Mouse (Mus musculus) G1E (cell line): ENCODE measurements around the gene Slc9a7. TPM values are rescaled to one million over a fixed set of nuclear protein-coding genes. Genes with fewer than 3 reads are reported as not detected.

Experiments used
- ATAC-seq: 2 replicates; pipeline ENCODE4 v1.8.0; 2016; ENCODE audit warnings: mild to moderate bottlenecking; ENCODE audit not compliant: insufficient number of reproducible peaks, poor library complexity, low FRiP score, severe bottlenecking; ENCODE audit errors: extremely low read depth
- DNase-seq: peaks from one replicate; pipeline ENCODE4 v3.0.0; 2012; ENCODE audit warnings: low spot score
- H3K27me3 ChIP-seq: 2 replicates; pipeline ENCODE4 v1.6.1; 2012; ENCODE audit warnings: mild to moderate bottlenecking, low read length, inconsistent platforms; ENCODE audit not compliant: insufficient read depth
- H3K36me3 ChIP-seq: replicated peaks from 2 replicates; pipeline ENCODE3; 2012; ENCODE audit warnings: mild to moderate bottlenecking, inconsistent platforms
- H3K4me1 ChIP-seq: 2 replicates; pipeline ENCODE4 v1.6.1; 2012; ENCODE audit warnings: low read depth, low read length, inconsistent platforms, mixed read lengths; ENCODE audit not compliant: insufficient read depth
- H3K4me3 ChIP-seq: 2 replicates; pipeline ENCODE4 v1.5.1; 2012; ENCODE audit warnings: low read depth, mild to moderate bottlenecking, inconsistent platforms, low read length, moderate library complexity, mixed read lengths
- H3K9me3 ChIP-seq: replicated peaks from 2 replicates; pipeline ENCODE4 v1.6.1; 2012; ENCODE audit warnings: inconsistent platforms
- CTCF ChIP-seq: IDR thresholded peaks from 2 replicates; pipeline ENCODE4 v1.5.1; 2012; ENCODE audit warnings: low read depth, low read length, inconsistent platforms, mixed read lengths
- GATA1 ChIP-seq: IDR thresholded peaks from 2 replicates; pipeline ENCODE4 v1.6.1; 2012; ENCODE audit warnings: borderline replicate concordance, low read length, inconsistent platforms, mixed read lengths
- GATA2 ChIP-seq: IDR thresholded peaks from 2 replicates; pipeline ENCODE4 v1.6.1; 2012; ENCODE audit warnings: low read depth, low read length, inconsistent platforms, borderline replicate concordance
- POLR2AphosphoS5 ChIP-seq: IDR thresholded peaks from 2 replicates; pipeline ENCODE4 v1.6.1; 2012; ENCODE audit warnings: low read depth, low read length, inconsistent platforms; ENCODE audit not compliant: insufficient replicate concordance
- TAL1 ChIP-seq: conservative IDR thresholded peaks from 2 replicates; pipeline ENCODE4 v1.6.1; 2012; ENCODE audit warnings: low read depth, low read length, inconsistent platforms, mixed read lengths
- polyA plus RNA-seq: library from polyadenylated mRNA; stranded (reverse); fragments of >175 nt; gene quantifications from 2 replicates; pipeline ENCODE4 v1.2.3, GENCODE M21; 2012
- total RNA-seq, 2 experiments: library from RNA; stranded (forward) in 1 of 2; stranded (reverse) in 1 of 2; fragments of 200-1000 nt in 1 of 2; fragments of >200 nt in 1 of 2; fragmentation: Nextera tagmentation in 1 of 2; gene quantifications; 2 replicates each; pipeline ENCODE4 v1.2.3; 2014 to 2017

Slc9a7 gene
- total RNA-seq (2014; fragmentation: Nextera tagmentation) (not detected in 2 replicates), total RNA-seq (2017) (not detected in 2 replicates), polyA plus RNA-seq (not detected in 2 replicates)

GRCm38 (mm10) chrX:20291282-20292039 is at the start of gene Slc9a7:
Slc9a7 (minus strand) TSS chrX:20291807.
- ATAC-seq (no peak), DNase-seq (no peak)

GRCm38 (mm10) chrX:20335722-20336121 is 44.1 kb upstream of the Slc9a7 start:
- H3K4me1 ChIP-seq = no peaks in the 10 kb centered on the region
- no peak for TF ChIP-seq GATA1
- no peak for TF ChIP-seq GATA2
- no peak for TF ChIP-seq CTCF
- no peak for TF ChIP-seq TAL1
- TF ChIP-seq POLR2AphosphoS5 = no peak
- no peaks in the 10 kb centered on the region for H3K36me3 ChIP-seq
- ATAC-seq (no peak), DNase-seq (no peak)
- H3K27me3 ChIP-seq = no peaks in the 10 kb centered on the region
- no peak overlapping the region for H3K4me3 ChIP-seq
- no peaks in the 10 kb centered on the region for H3K9me3 ChIP-seq

More at GRCm38 (mm10) chrX:20291282-20292039, at the start of gene Slc9a7:
- TF ChIP-seq CTCF (no peak), TAL1 (no peak), GATA1 (no peak), GATA2 (no peak), POLR2AphosphoS5 (no peak)
- H3K4me1 ChIP-seq = no peaks in the 10 kb centered on the region
- no peak within 1 kb of the TSS for H3K4me3 ChIP-seq
- H3K9me3 ChIP-seq = no peaks in the 10 kb centered on the region
- H3K27me3 ChIP-seq = no peaks in the 10 kb centered on the region; the same call in 1 of the 2 replicates
- no peaks in the 10 kb centered on the region for H3K36me3 ChIP-seq

- Histone ChIP-seq H3K4me3 (no peak overlapping the region), H3K36me3 (no peaks in the 10 kb centered on the region), H3K4me1 (no peaks in the 10 kb centered on the region), H3K9me3 (no peaks in the 10 kb centered on the region), H3K27me3 (no peaks in the 10 kb centered on the region)
- no peak for ATAC-seq
- TF ChIP-seq TAL1 (no peak), GATA2 (no peak), GATA1 (no peak), POLR2AphosphoS5 (no peak), CTCF (no peak)
- no peak for DNase-seq
Observed at GRCm38 (mm10) chrX:20332756-20333155, 41.1 kb upstream of the Slc9a7 start.

GRCm38 (mm10) chrX:20307215-20307614 is 15.6 kb upstream of the Slc9a7 start:
- DNase-seq (no peak), ATAC-seq (no peak)
- no peak overlapping the region for H3K4me3 ChIP-seq
- H3K4me1 ChIP-seq = no peaks in the 10 kb centered on the region
- H3K27me3 ChIP-seq = peaks cover 3% of the 10 kb centered on the region; the same call in 1 of the 2 replicates
- TF ChIP-seq TAL1 (no peak), POLR2AphosphoS5 (no peak), GATA1 (no peak), CTCF (no peak), GATA2 (no peak)
- H3K36me3 ChIP-seq = no peaks in the 10 kb centered on the region
- no peaks in the 10 kb centered on the region for H3K9me3 ChIP-seq

- no peaks in the 10 kb centered on the region for H3K4me1 ChIP-seq
- no peak for TF ChIP-seq POLR2AphosphoS5
- no peak for TF ChIP-seq CTCF
- no peak overlapping the region for H3K4me3 ChIP-seq
- H3K27me3 ChIP-seq = no peaks in the 10 kb centered on the region
- no peaks in the 10 kb centered on the region for H3K9me3 ChIP-seq
- H3K36me3 ChIP-seq = no peaks in the 10 kb centered on the region
- ATAC-seq (no peak), DNase-seq (no peak)
Observed at GRCm38 (mm10) chrX:20305941-20306340, 14.3 kb upstream of the Slc9a7 start.

GRCm38 (mm10) chrX:20303280-20303679 is 11.7 kb upstream of the Slc9a7 start:
- Histone ChIP-seq H3K4me3 (no peak overlapping the region), H3K27me3 (no peaks in the 10 kb centered on the region), H3K4me1 (no peaks in the 10 kb centered on the region), H3K9me3 (no peaks in the 10 kb centered on the region), H3K36me3 (no peaks in the 10 kb centered on the region)
- ATAC-seq (no peak), DNase-seq (no peak)
- TF ChIP-seq TAL1 = no peak
- no peak for TF ChIP-seq CTCF
- TF ChIP-seq POLR2AphosphoS5 = no peak
- TF ChIP-seq GATA2 = no peak

GRCm38 (mm10) chrX:20292040-20292417 is 422 bp upstream of the Slc9a7 start:
- DNase-seq (no peak), ATAC-seq (no peak)
- Histone ChIP-seq H3K27me3 (no peaks in the 10 kb centered on the region; the same call in 1 of the 2 replicates), H3K36me3 (no peaks in the 10 kb centered on the region), H3K4me1 (no peaks in the 10 kb centered on the region), H3K9me3 (no peaks in the 10 kb centered on the region), H3K4me3 (no peak overlapping the region)
- TF ChIP-seq TAL1 (no peak), GATA2 (no peak), CTCF (no peak), POLR2AphosphoS5 (no peak), GATA1 (no peak)
